Mouse (Mus musculus) liver, adult 2 months (tissue): Measurements from ENCODE around the gene Gm8122.
"Not testable (repeated sequence)": the region's sequence is repeated elsewhere in the genome, so short reads cannot be mapped to it uniquely, and the experiment has no call there.

Experiments used
- CTCF ChIP-seq: fragments of 200-500 bp; IDR thresholded peaks from 2 replicates; pipeline ENCODE4 v1.5.1; 2011; ENCODE audit warnings: low read depth, low read length, control low read depth
- POLR2A ChIP-seq: fragments of 200-500 bp; IDR thresholded peaks from 2 replicates; pipeline ENCODE4 v1.6.1; 2011; ENCODE audit warnings: low read length, control low read depth; ENCODE audit not compliant: insufficient read depth; ENCODE audit errors: extremely low read depth

- not testable (repeated sequence) for TF ChIP-seq CTCF, POLR2A
These were observed 28.3 kb upstream of the Gm8122 start for GRCm38 (mm10) chr14:43263421-43263820.
